Mouse (Mus musculus) c-Kit-positive CD71-positive TER-119-negative erythroid progenitor cells, embryonic 14.5 days (primary cell): Measurements from ENCODE around the gene D130040H23Rik.
"Not testable (repeated sequence)": the region's sequence is repeated elsewhere in the genome, so short reads cannot be mapped to it uniquely, and the experiment has no call there.

Source experiments
- DNase-seq: peaks from one replicate; pipeline ENCODE4 v3.0.0-alpha.2; 2013; ENCODE audit warnings: low read depth

Gene D130040H23Rik

GRCm38 (mm10) chr8:69270386-69271202 is at the start of gene D130040H23Rik:
Gene D130040H23Rik, plus strand, starts transcription at chr8:69271080.
- peak; percentile 67 for DNase-seq

GRCm38 (mm10) chr8:69242541-69242940 is 28.3 kb upstream of the D130040H23Rik start:
- DNase-seq, result no peak

GRCm38 (mm10) chr8:69268525-69268924 is 2.4 kb upstream of the D130040H23Rik start:
- peak; percentile 7 for DNase-seq

GRCm38 (mm10) chr8:69271203-69271554 is 299 bp downstream of the D130040H23Rik start:
- no peak for DNase-seq

GRCm38 (mm10) chr8:69272435-69272834 is 1.6 kb downstream of the D130040H23Rik start:
- no peak for DNase-seq

GRCm38 (mm10) chr8:69324771-69325170 is 53.9 kb downstream of the D130040H23Rik start:
- DNase-seq, result no peak

GRCm38 (mm10) chr8:69328301-69329288 is 57.7 kb downstream of the D130040H23Rik start:
- peak; percentile 57 for DNase-seq

- not testable (repeated sequence) for DNase-seq
Measured at GRCm38 (mm10) chr8:69329289-69329688, 58.4 kb downstream of the D130040H23Rik start.
